Mouse (Mus musculus) stomach, embryonic 14.5 days (tissue): Measurements from ENCODE around the gene Cs. TPM values are rescaled to one million over a fixed set of nuclear protein-coding genes. Genes with fewer than 3 reads are reported as not detected.

ENCODE experiments used
- ATAC-seq: fragments of 200-750 bp; cut with Nextera tagmentation; 2 replicates; pipeline ENCODE4 v1.8.0; 2017; ENCODE audit warnings: low read depth, moderate TSS enrichment; ENCODE audit not compliant: insufficient number of reproducible peaks, insufficient read depth, low FRiP score
- H3K27ac ChIP-seq: fragments of 300-500 bp; sonication (generic); 2 replicates; pipeline ENCODE4 v1.5.1; 2014; ENCODE audit warnings: mild to moderate bottlenecking, low read length, moderate library complexity, mixed read lengths
- H3K27me3 ChIP-seq: fragments of 300-500 bp; sonication (generic); 2 replicates; pipeline ENCODE4 v1.6.1; 2014; ENCODE audit warnings: low read length, control low read depth, mixed read lengths; ENCODE audit not compliant: control insufficient read depth, insufficient read depth
- H3K36me3 ChIP-seq: fragments of 300-500 bp; sonication (generic); 2 replicates; pipeline ENCODE4 v1.6.1; 2014; ENCODE audit warnings: mild to moderate bottlenecking, control low read depth, low read length, moderate library complexity, mixed read lengths; ENCODE audit not compliant: control insufficient read depth, insufficient read depth
- H3K4me1 ChIP-seq: fragments of 300-500 bp; sonication (generic); 2 replicates; pipeline ENCODE4 v1.6.1; 2014; ENCODE audit warnings: low read length, control low read depth, mixed read lengths; ENCODE audit not compliant: control insufficient read depth, insufficient read depth
- H3K4me2 ChIP-seq: fragments of 300-500 bp; sonication (generic); replicated peaks from 2 replicates; pipeline ENCODE4 v1.6.1; 2014; ENCODE audit warnings: low read depth, low read length, control low read depth
- H3K4me3 ChIP-seq: fragments of 300-500 bp; sonication (generic); 2 replicates; pipeline ENCODE4 v1.5.1; 2014; ENCODE audit warnings: low read depth, low read length, control low read depth
- H3K9ac ChIP-seq: fragments of 300-500 bp; sonication (generic); replicated peaks from 2 replicates; pipeline ENCODE4 v1.6.1; 2014; ENCODE audit warnings: low read depth, mild to moderate bottlenecking, control low read depth, low read length, moderate library complexity, mixed read lengths
- H3K9me3 ChIP-seq: fragments of 300-500 bp; sonication (generic); 2 replicates; pipeline ENCODE4 v1.6.1; 2016; ENCODE audit warnings: low read depth, low read length, control low read depth; ENCODE audit not compliant: control insufficient read depth
- WGBS: fragments of 180-500 bp; shearing (Covaris S2); extraction: QIAGEN DNeasy Blood & Tissue Kit; methylation state at CpG from one replicate; pipeline ENCODE4 v1.1.7; 2014; 5-methylcytosine and 5-hydroxymethylcytosine counted together
- polyA plus RNA-seq: library from polyadenylated mRNA; unstranded; fragments of >200 nt; fragmentation: Nextera tagmentation; extraction: Ambion mirVana; gene quantifications from 2 replicates; pipeline ENCODE4 v1.2.1, GENCODE M21; 2014

The Cs gene
- polyA plus RNA-seq, 1 experiment from 2014 or later = 211 TPM

- H3K36me3 ChIP-seq = peaks cover 5% of the 10 kb centered on the region; the same call in 1 of the 2 replicates
- no peaks in the 10 kb centered on the region for H3K9me3 ChIP-seq
- no peak overlapping the region for H3K27ac ChIP-seq
- 26% methylated on average over 5 of the region's 5 CpGs for WGBS
- no peak overlapping the region for H3K9ac ChIP-seq
- no peaks in the 10 kb centered on the region for H3K27me3 ChIP-seq
- H3K4me1 ChIP-seq = no peaks in the 10 kb centered on the region
- H3K4me2 ChIP-seq = no peak overlapping the region
- ATAC-seq = peak; percentile 70
- H3K4me3 ChIP-seq = no peak overlapping the region
Measured at GRCm38 (mm10) chr10:128400338-128400737, 62.8 kb downstream of the Cs start.

- no peak for ATAC-seq
- Histone ChIP-seq H3K9ac (no peak within 1 kb of the TSS), H3K4me3 (no peak within 1 kb of the TSS), H3K4me1 (no peaks in the 10 kb centered on the region), H3K36me3 (no peaks in the 10 kb centered on the region; the same call in 1 of the 2 replicates), H3K9me3 (no peaks in the 10 kb centered on the region), H3K27ac (no peak within 1 kb of the TSS), H3K4me2 (no peak within 1 kb of the TSS), H3K27me3 (no peaks in the 10 kb centered on the region)
- WGBS = 24% methylated on average over 2 of the region's 2 CpGs
Measured at GRCm38 (mm10) chr10:128401056-128401455, 63.5 kb downstream of the Cs start, which contains the start of gene Slc39a5. Gene Slc39a5 (minus strand): TSS chr10:128401229.

- Histone ChIP-seq H3K9me3 (no peaks in the 10 kb centered on the region), H3K4me3 (no peak overlapping the region), H3K27me3 (no peaks in the 10 kb centered on the region), H3K4me1 (no peaks in the 10 kb centered on the region), H3K9ac (no peak overlapping the region), H3K36me3 (no peaks in the 10 kb centered on the region; the same call in 1 of the 2 replicates), H3K27ac (no peak overlapping the region), H3K4me2 (no peak overlapping the region)
- ATAC-seq = no peak
- 79% methylated on average over 9 of the region's 9 CpGs for WGBS
Measured at GRCm38 (mm10) chr10:128401638-128402037, 64.1 kb downstream of the Cs start.

- no peaks in the 10 kb centered on the region for H3K9me3 ChIP-seq
- H3K36me3 ChIP-seq = peaks cover 6% of the 10 kb centered on the region; the same call in 1 of the 2 replicates
- H3K27me3 ChIP-seq = no peaks in the 10 kb centered on the region
- no peaks in the 10 kb centered on the region for H3K4me1 ChIP-seq
- WGBS = 84% methylated on average over 7 of the region's 7 CpGs
- ATAC-seq = no peak
- H3K9ac ChIP-seq = no peak overlapping the region
- no peak overlapping the region for H3K4me3 ChIP-seq
- H3K27ac ChIP-seq = no peak overlapping the region
- H3K4me2 ChIP-seq = no peak overlapping the region
Measured at GRCm38 (mm10) chr10:128403931-128404330, 66.4 kb downstream of the Cs start.

- no peak for ATAC-seq
- 19% methylated on average over 35 of the region's 35 CpGs for WGBS
- Histone ChIP-seq H3K9ac (peak overlapping the region; percentile 55), H3K4me3 (peak overlapping the region; percentile 76), H3K4me2 (peak overlapping the region; percentile 75), H3K27ac (peak overlapping the region; percentile 55; the same call in 1 of the 2 replicates), H3K27me3 (no peaks in the 10 kb centered on the region), H3K36me3 (peaks cover 7% of the 10 kb centered on the region; the same call in 1 of the 2 replicates), H3K9me3 (no peaks in the 10 kb centered on the region), H3K4me1 (peaks cover 15% of the 10 kb centered on the region; the same call in 1 of the 2 replicates)
Measured at GRCm38 (mm10) chr10:128408591-128409535, 71.3 kb downstream of the Cs start.

GRCm38 (mm10) chr10:128409692-128410559 is 72.4 kb downstream of the Cs start:
- Histone ChIP-seq H3K9ac (peak overlapping the region; percentile 55; the same call in 1 of the 2 replicates), H3K27ac (peak overlapping the region; percentile 92; the same call in 1 of the 2 replicates), H3K36me3 (peaks cover 11% of the 10 kb centered on the region), H3K4me2 (peak overlapping the region; percentile 94), H3K4me3 (peak overlapping the region; percentile 76), H3K9me3 (no peaks in the 10 kb centered on the region), H3K4me1 (peaks cover 15% of the 10 kb centered on the region; the same call in 1 of the 2 replicates), H3K27me3 (no peaks in the 10 kb centered on the region)
- ATAC-seq = peak; percentile 88
- WGBS = 5% methylated on average over 36 of the region's 36 CpGs

GRCm38 (mm10) chr10:128410560-128410845 is 73.0 kb downstream of the Cs start:
- Histone ChIP-seq H3K27ac (peak overlapping the region; percentile 92; the same call in 1 of the 2 replicates), H3K9me3 (no peaks in the 10 kb centered on the region), H3K36me3 (peaks cover 16% of the 10 kb centered on the region), H3K4me3 (peak overlapping the region; percentile 76), H3K27me3 (no peaks in the 10 kb centered on the region), H3K9ac (0 out of 2 replicates have a peak overlapping the region, but pooled peaks have one; percentile 77), H3K4me1 (peaks cover 15% of the 10 kb centered on the region; the same call in 1 of the 2 replicates), H3K4me2 (peak overlapping the region; percentile 94)
- no peak for ATAC-seq
- 17% methylated on average over 4 of the region's 4 CpGs for WGBS
